Mouse (Mus musculus) C2C12 (cell line): ENCODE results near the gene Gm37419.

Experiments
- CTCF ChIP-seq: IDR thresholded peaks from one replicate; pipeline ENCODE4 v1.5.1; 2011; ENCODE audit not compliant: control insufficient read depth, insufficient read depth, insufficient read length
- FOSL1 ChIP-seq: IDR thresholded peaks from one replicate; pipeline ENCODE4 v1.8.0; 2011; ENCODE audit warnings: mild to moderate bottlenecking, low read length; ENCODE audit not compliant: poor library complexity, insufficient read depth, severe bottlenecking
- USF1 ChIP-seq: IDR thresholded peaks from one replicate; pipeline ENCODE4 v1.6.1; 2011; ENCODE audit warnings: low read depth, mild to moderate bottlenecking, control low read depth, moderate library complexity

DNA sequence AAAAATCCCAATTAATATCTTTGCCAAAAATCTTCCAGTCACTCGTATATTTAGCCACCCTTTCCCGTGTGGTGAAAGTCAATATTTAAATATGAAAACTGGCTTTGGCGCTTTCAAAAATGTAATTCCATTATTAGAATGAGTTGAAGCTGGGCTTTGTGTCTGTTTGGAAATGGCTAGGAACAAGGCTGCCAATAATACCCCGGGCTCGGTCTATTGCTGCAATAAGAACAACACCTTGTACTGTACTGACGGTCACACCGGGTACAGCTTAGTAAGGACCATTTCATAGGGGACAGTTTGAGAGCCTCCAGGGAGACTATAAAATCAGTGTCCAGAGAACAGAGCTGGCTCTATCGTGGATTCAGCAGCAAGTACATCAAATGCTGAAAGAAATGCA, 17.6 kb downstream of the Gm37419 start:
- TF ChIP-seq CTCF (no peak), FOSL1 (no peak), USF1 (no peak)
